Mouse (Mus musculus): Measurements from ENCODE around the gene Gm33543.

Gm33543 gene

DNA sequence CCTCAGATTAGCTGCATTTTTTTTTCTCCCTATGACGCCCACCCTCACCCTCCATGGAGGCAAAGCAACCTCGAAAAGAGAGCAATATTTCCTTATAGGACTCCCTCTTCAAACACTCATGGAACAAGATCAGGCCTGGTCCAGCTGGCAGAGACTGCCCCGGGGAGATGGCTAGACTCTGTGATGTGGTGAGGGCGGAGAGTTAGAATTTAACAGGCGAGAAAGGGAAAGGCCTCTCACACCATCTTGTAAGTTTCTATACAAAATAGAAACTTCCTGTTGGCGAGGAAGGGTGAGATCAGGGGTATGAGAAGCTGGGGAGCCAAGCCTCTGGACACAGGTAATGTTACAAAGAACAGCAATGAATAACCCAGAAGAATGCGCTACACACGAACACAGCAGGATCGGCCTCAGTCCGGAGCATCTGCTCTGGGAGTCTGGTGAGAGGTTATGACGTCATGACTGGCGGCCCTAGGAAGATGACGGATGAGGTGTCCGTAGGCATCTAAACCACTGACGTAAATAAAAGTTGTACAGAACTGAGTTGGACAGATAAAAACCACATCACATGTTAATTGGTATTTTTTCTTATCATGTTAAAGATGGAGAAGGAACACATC is 64.9 kb downstream of the Gm33543 start:
- DNase-seq (ENCODE audit: low spot score in 2 of 2), result no peak

DNA sequence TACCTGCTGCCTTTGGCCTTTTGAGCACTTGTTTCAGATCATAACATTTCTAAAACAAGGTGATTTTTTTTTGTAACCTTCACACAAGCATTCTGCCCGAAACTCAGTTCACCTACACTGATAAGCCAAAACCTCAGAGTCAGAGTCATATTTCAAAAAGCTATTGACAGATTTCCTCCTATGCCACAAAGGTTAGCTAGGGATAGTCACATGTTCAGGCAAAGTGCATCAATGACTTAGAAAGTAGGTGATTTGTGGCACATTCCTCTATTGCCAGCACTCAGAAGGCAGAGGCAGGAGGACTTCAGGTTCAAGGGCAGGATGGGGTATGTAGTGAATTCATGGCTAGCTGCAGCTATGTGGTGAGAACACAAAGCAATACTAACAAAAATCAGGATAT is 65.7 kb downstream of the Gm33543 start:
- no peak for DNase-seq (ENCODE audit: low spot score in 2 of 2)

DNA sequence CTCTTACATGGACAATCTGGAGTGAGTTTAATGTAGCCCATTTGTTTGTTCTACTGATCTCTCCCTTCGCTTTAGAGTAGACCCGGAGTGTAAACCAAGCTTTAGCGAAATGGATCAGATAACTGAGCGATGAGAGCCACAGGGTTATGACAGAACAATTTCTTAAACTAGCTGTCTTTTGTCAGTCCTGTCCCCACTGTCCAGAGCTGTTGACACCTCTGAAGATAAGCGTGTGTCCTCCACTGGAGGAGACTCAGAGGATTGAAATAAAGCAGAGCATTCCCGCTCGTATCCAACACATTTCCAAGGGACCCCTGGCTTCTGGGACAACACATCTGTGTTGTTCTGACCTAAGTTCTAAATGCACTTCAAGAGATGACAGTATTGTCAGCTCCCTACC is 67.9 kb downstream of the Gm33543 start:
- DNase-seq (ENCODE audit: low spot score in 2 of 2), result no peak

DNA sequence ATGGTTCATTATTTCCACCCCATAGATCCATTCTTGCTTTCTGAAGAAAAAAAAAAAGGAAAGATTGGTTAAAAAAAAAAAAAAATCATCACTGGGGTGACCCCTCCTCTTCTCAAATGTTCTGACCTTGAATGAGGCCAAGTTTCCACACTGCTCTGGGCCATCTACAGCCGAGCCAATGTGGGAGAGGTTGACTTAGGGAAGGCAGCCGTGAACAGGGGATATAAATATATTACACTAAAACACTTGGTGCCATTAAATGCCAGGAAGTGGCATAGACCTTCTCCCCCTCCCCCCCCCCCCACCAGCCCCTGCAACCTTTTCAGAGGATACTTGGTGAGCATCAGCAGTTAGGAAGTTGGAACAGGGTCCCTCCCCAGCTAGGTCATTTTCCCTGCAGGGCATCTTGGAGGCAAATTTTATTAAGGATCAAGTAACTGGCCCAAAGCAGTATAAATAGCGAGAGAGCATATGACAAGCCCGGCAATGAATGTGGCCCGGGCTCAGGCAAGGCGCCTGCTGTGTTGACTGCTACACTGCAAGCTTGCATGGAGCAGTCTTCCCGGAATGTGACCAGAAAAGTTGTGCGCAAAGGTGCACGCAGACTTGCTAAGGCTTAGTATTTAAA is 68.6 kb downstream of the Gm33543 start:
- no peak for DNase-seq (ENCODE audit: low spot score in 2 of 2)

Data from cerebellum, postnatal 4 days (tissue).